Mouse (Mus musculus) liver, embryonic 16.5 days (tissue): ENCODE measurements at regions not wholly inside any gene's neighbourhood (a gene's known extent, or its start where the extent isn't known, plus 50 kb on each side); places are given as distances from the start of the nearest gene placed in this dataset.

Source experiments
- ATAC-seq: fragments of 200-750 bp; cut with Nextera tagmentation; 2 replicates; pipeline ENCODE4 v1.8.0; 2017; ENCODE audit warnings: low read depth, mild to moderate bottlenecking, moderate number of reproducible peaks, moderate library complexity
- H3K27ac ChIP-seq: fragments of 300-500 bp; sonication (generic); 2 replicates; pipeline ENCODE4 v1.5.1; 2014; ENCODE audit warnings: mild to moderate bottlenecking, low read length
- H3K27me3 ChIP-seq: fragments of 300-500 bp; sonication (generic); 2 replicates; pipeline ENCODE4 v1.6.1; 2014; ENCODE audit warnings: low read depth, low read length, mixed read lengths; ENCODE audit not compliant: control insufficient read depth, insufficient read depth
- H3K36me3 ChIP-seq: fragments of 300-500 bp; sonication (generic); 2 replicates; pipeline ENCODE4 v1.6.1; 2014; ENCODE audit warnings: mild to moderate bottlenecking; ENCODE audit not compliant: control insufficient read depth, insufficient read depth
- H3K4me1 ChIP-seq: fragments of 300-500 bp; sonication (generic); 2 replicates; pipeline ENCODE4 v1.6.1; 2014; ENCODE audit warnings: low read depth, low read length, mixed read lengths; ENCODE audit not compliant: control insufficient read depth
- H3K4me2 ChIP-seq: fragments of 300-500 bp; sonication (generic); 2 replicates; pipeline ENCODE4 v1.6.1; 2014; ENCODE audit warnings: low read depth, low read length, mixed read lengths
- H3K4me3 ChIP-seq: fragments of 300-500 bp; sonication (generic); 2 replicates; pipeline ENCODE4 v1.5.1; 2014; ENCODE audit warnings: low read depth, mild to moderate bottlenecking, low read length
- H3K9ac ChIP-seq: fragments of 300-500 bp; sonication (generic); 2 replicates; pipeline ENCODE4 v1.6.1; 2014; ENCODE audit warnings: low read depth, low read length
- H3K9me3 ChIP-seq: fragments of 300-500 bp; sonication (generic); replicated peaks from 2 replicates; pipeline ENCODE4 v1.6.1; 2016; ENCODE audit warnings: low read length; ENCODE audit not compliant: control insufficient read depth
- WGBS: fragments of 180-500 bp; shearing (Covaris S2); extraction: QIAGEN DNeasy Blood & Tissue Kit; methylation state at CpG from one replicate; pipeline ENCODE4 v1.1.7; 2014; ENCODE audit not compliant: insufficient replicate concordance; 5-methylcytosine and 5-hydroxymethylcytosine counted together

- H3K36me3 ChIP-seq = no peaks in the 10 kb centered on the region
- no peak for ATAC-seq
- no peaks in the 10 kb centered on the region for H3K9me3 ChIP-seq
- WGBS = 40% methylated on average over 5 of the region's 5 CpGs
- H3K27me3 ChIP-seq = no peaks in the 10 kb centered on the region
- no peak overlapping the region for H3K27ac ChIP-seq
- H3K9ac ChIP-seq = no peak overlapping the region
- no peak overlapping the region for H3K4me2 ChIP-seq
- no peaks in the 10 kb centered on the region for H3K4me1 ChIP-seq
- H3K4me3 ChIP-seq = no peak overlapping the region
Observed at GRCm38 (mm10) chr3:31459456-31459855, 149.3 kb upstream of the Slc7a14 start.

GRCm38 (mm10) chr3:31457938-31458337, 147.8 kb upstream of the Slc7a14 start:
- H3K27me3 ChIP-seq = no peaks in the 10 kb centered on the region

GRCm38 (mm10) chr3:31455031-31455430, 144.9 kb upstream of the Slc7a14 start:
- ATAC-seq = no peak
- H3K9me3 ChIP-seq = no peaks in the 10 kb centered on the region
- WGBS = 66% methylated on average over 5 of the region's 5 CpGs
- H3K27me3 ChIP-seq = no peaks in the 10 kb centered on the region
- no peak overlapping the region for H3K4me3 ChIP-seq
- H3K9ac ChIP-seq = no peak overlapping the region
- no peaks in the 10 kb centered on the region for H3K36me3 ChIP-seq
- no peak overlapping the region for H3K4me2 ChIP-seq
- no peak overlapping the region for H3K27ac ChIP-seq
- H3K4me1 ChIP-seq = no peaks in the 10 kb centered on the region

More at GRCm38 (mm10) chr3:31457938-31458337, 147.8 kb upstream of the Slc7a14 start:
- H3K4me3 ChIP-seq = no peak overlapping the region
- H3K4me2 ChIP-seq = no peak overlapping the region
- H3K9ac ChIP-seq = no peak overlapping the region
- no peaks in the 10 kb centered on the region for H3K9me3 ChIP-seq
- ATAC-seq = no peak
- H3K27ac ChIP-seq = no peak overlapping the region
- no peaks in the 10 kb centered on the region for H3K36me3 ChIP-seq
- 61% methylated on average over 3 of the region's 4 CpGs for WGBS
- H3K4me1 ChIP-seq = no peaks in the 10 kb centered on the region

- Histone ChIP-seq H3K27ac (no peak overlapping the region), H3K9ac (no peak overlapping the region), H3K27me3 (no peaks in the 10 kb centered on the region), H3K4me1 (no peaks in the 10 kb centered on the region; the same call in 1 of the 2 replicates), H3K9me3 (no peaks in the 10 kb centered on the region), H3K36me3 (no peaks in the 10 kb centered on the region), H3K4me3 (no peak overlapping the region), H3K4me2 (no peak overlapping the region)
- 60% methylated on average over 1 of the region's 1 CpGs for WGBS
- no peak for ATAC-seq
Observed at GRCm38 (mm10) chr3:31444861-31445260, 134.7 kb upstream of the Slc7a14 start.

GRCm38 (mm10) chr3:31444311-31444710, 134.1 kb upstream of the Slc7a14 start:
- 44% methylated on average over 7 of the region's 7 CpGs for WGBS
- Histone ChIP-seq H3K4me2 (0 out of 2 replicates have a peak overlapping the region, but pooled peaks have one; percentile 6), H3K4me1 (no peaks in the 10 kb centered on the region; the same call in 1 of the 2 replicates), H3K9me3 (no peaks in the 10 kb centered on the region), H3K36me3 (no peaks in the 10 kb centered on the region), H3K27ac (no peak overlapping the region), H3K27me3 (no peaks in the 10 kb centered on the region), H3K9ac (no peak overlapping the region), H3K4me3 (no peak overlapping the region)
- no peak for ATAC-seq

GRCm38 (mm10) chr3:31443894-31444293, 133.7 kb upstream of the Slc7a14 start:
- Histone ChIP-seq H3K4me3 (no peak overlapping the region), H3K27ac (no peak overlapping the region), H3K9me3 (no peaks in the 10 kb centered on the region), H3K9ac (no peak overlapping the region), H3K36me3 (no peaks in the 10 kb centered on the region), H3K27me3 (no peaks in the 10 kb centered on the region), H3K4me2 (0 out of 2 replicates have a peak overlapping the region, but pooled peaks have one; percentile 6), H3K4me1 (no peaks in the 10 kb centered on the region; the same call in 1 of the 2 replicates)
- WGBS = 35% methylated on average over 5 of the region's 5 CpGs
- peak; percentile 41; the same call in 1 of the 2 replicates for ATAC-seq

GRCm38 (mm10) chr3:31440282-31440681, 130.1 kb upstream of the Slc7a14 start:
- no peak overlapping the region for H3K4me3 ChIP-seq
- no peak overlapping the region for H3K9ac ChIP-seq
- H3K36me3 ChIP-seq = no peaks in the 10 kb centered on the region
- 61% methylated on average over 2 of the region's 2 CpGs for WGBS
- no peak for ATAC-seq
- H3K4me2 ChIP-seq = no peak overlapping the region
- no peaks in the 10 kb centered on the region for H3K27me3 ChIP-seq
- H3K4me1 ChIP-seq = no peaks in the 10 kb centered on the region; the same call in 1 of the 2 replicates
- H3K9me3 ChIP-seq = no peaks in the 10 kb centered on the region
- no peak overlapping the region for H3K27ac ChIP-seq

GRCm38 (mm10) chr3:31437970-31438369, 127.8 kb upstream of the Slc7a14 start:
- 55% methylated on average over 3 of the region's 3 CpGs for WGBS
- H3K36me3 ChIP-seq = no peaks in the 10 kb centered on the region
- no peak overlapping the region for H3K27ac ChIP-seq
- no peak overlapping the region for H3K4me3 ChIP-seq
- ATAC-seq = no peak
- H3K9me3 ChIP-seq = no peaks in the 10 kb centered on the region
- no peak overlapping the region for H3K4me2 ChIP-seq
- H3K9ac ChIP-seq = no peak overlapping the region
- no peaks in the 10 kb centered on the region for H3K27me3 ChIP-seq
- no peaks in the 10 kb centered on the region for H3K4me1 ChIP-seq

- Histone ChIP-seq H3K4me2 (no peak overlapping the region), H3K4me1 (no peaks in the 10 kb centered on the region), H3K27ac (no peak overlapping the region), H3K36me3 (no peaks in the 10 kb centered on the region), H3K9me3 (no peaks in the 10 kb centered on the region), H3K4me3 (no peak overlapping the region), H3K9ac (no peak overlapping the region), H3K27me3 (no peaks in the 10 kb centered on the region)
- WGBS = 17% methylated on average over 3 of the region's 3 CpGs
- 0 out of 2 replicates have a peak, but pooled peaks have one; percentile 11 for ATAC-seq
Observed at GRCm38 (mm10) chr3:31435204-31435963, 125.2 kb upstream of the Slc7a14 start.
